Mouse (Mus musculus) layer of hippocampus, postnatal 14 days (tissue): ENCODE results near the gene Entpd3. TPM values are rescaled to one million over a fixed set of nuclear protein-coding genes. Genes with fewer than 3 reads are reported as not detected.

Source experiments
- total RNA-seq, 2 experiments: library from RNA; stranded (reverse); gene quantifications; 2 replicates each; pipeline ENCODE4 v1.2.3; 2021

Gene Entpd3
- total RNA-seq, 2 experiments from 2014 or later = 4.7 to 5.1 TPM

Other genes with a start within 250 kb of the Entpd3 start
- gene Myrip, start 238.3 kb upstream of the Entpd3 start, total RNA-seq = 10 to 100 TPM; 51.9 to 58.0 TPM
- gene Eif1b, start 47.6 kb upstream of the Entpd3 start, total RNA-seq = 100 to 1,000 TPM; 197 to 222 TPM
- 100 to 1,000 TPM; 266 to 268 TPM for gene Rpl14, start 31.6 kb downstream of the Entpd3 start, total RNA-seq